Mouse (Mus musculus): ENCODE results near the gene Fndc5. TPM values are rescaled to one million over a fixed set of nuclear protein-coding genes. Genes with fewer than 3 reads are reported as not detected.

The Fndc5 gene
- polyA plus RNA-seq, 1 experiment from 2014 or later, result 13.7 TPM

GRCm38 (mm10) chr4:129107348-129107899 lies 29.4 kb upstream of the Fndc5 start:
- peaks cover 45% of the 10 kb centered on the region for H3K27me3 ChIP-seq (ENCODE audit: control insufficient read depth, insufficient read depth, low read length)
- H3K4me1 ChIP-seq (ENCODE audit: control insufficient read depth in 2 of 2, insufficient read depth in 2 of 2, low read length in 2 of 2), result peaks cover 0 to 4% of the 10 kb centered on the region in 2 experiments; a peak in 1 of 4 replicates
- WGBS, result 60% methylated on average over 10 of the region's 10 CpGs
- no peak for ATAC-seq (ENCODE audit: insufficient number of reproducible peaks, insufficient read depth, low FRiP score, low read depth)
- H3K9me3 ChIP-seq (ENCODE audit: control insufficient read depth, low read length), result no peaks in the 10 kb centered on the region
- H3K36me3 ChIP-seq (ENCODE audit: control insufficient read depth, insufficient read depth, low read length), result no peaks in the 10 kb centered on the region
- H3K4me2 ChIP-seq (ENCODE audit: low read length), result no peak overlapping the region
- no peak overlapping the region for H3K27ac ChIP-seq (replicated peaks in 1 of 2; ENCODE audit: control insufficient read depth in 1 of 2, insufficient read depth in 1 of 2, low read depth in 2 of 2, low read length in 2 of 2)
- no peak overlapping the region for H3K4me3 ChIP-seq (ENCODE audit: control insufficient read depth in 1 of 2, insufficient read depth in 1 of 2, low read depth in 1 of 2, low read length in 2 of 2)
- H3K9ac ChIP-seq (ENCODE audit: low read length), result no peak overlapping the region

- Histone ChIP-seq H3K4me3 (ENCODE audit: control insufficient read depth in 1 of 2, insufficient read depth in 1 of 2, low read depth in 1 of 2, low read length in 2 of 2) (no peak overlapping the region), H3K4me1 (ENCODE audit: control insufficient read depth in 2 of 2, insufficient read depth in 2 of 2, low read length in 2 of 2) (peaks cover 0 to 4% of the 10 kb centered on the region in 2 experiments; a peak in 1 of 4 replicates), H3K27ac (replicated peaks in 1 of 2; ENCODE audit: control insufficient read depth in 1 of 2, insufficient read depth in 1 of 2, low read depth in 2 of 2, low read length in 2 of 2) (no peak overlapping the region), H3K9ac (ENCODE audit: low read length) (no peak overlapping the region), H3K27me3 (ENCODE audit: control insufficient read depth, insufficient read depth, low read length) (peaks cover 47% of the 10 kb centered on the region), H3K4me2 (ENCODE audit: low read length) (no peak overlapping the region), H3K36me3 (ENCODE audit: control insufficient read depth, insufficient read depth, low read length) (no peaks in the 10 kb centered on the region), H3K9me3 (ENCODE audit: control insufficient read depth, low read length) (no peaks in the 10 kb centered on the region)
- ATAC-seq (ENCODE audit: insufficient number of reproducible peaks, insufficient read depth, low FRiP score, low read depth), result no peak
- 80% methylated on average over 7 of the region's 7 CpGs for WGBS
Observed at GRCm38 (mm10) chr4:129108624-129109023, 28.2 kb upstream of the Fndc5 start.

GRCm38 (mm10) chr4:129110804-129111203 lies 26.0 kb upstream of the Fndc5 start:
- H3K4me1 ChIP-seq (ENCODE audit: control insufficient read depth in 2 of 2, insufficient read depth in 2 of 2, low read length in 2 of 2), result no peaks in the 10 kb centered on the region
- no peaks in the 10 kb centered on the region for H3K9me3 ChIP-seq (ENCODE audit: control insufficient read depth, low read length)
- H3K9ac ChIP-seq (ENCODE audit: low read length), result no peak overlapping the region
- ATAC-seq (ENCODE audit: insufficient number of reproducible peaks, insufficient read depth, low FRiP score, low read depth), result no peak
- no peak overlapping the region for H3K4me3 ChIP-seq (ENCODE audit: control insufficient read depth in 1 of 2, insufficient read depth in 1 of 2, low read depth in 1 of 2, low read length in 2 of 2)
- peaks cover 42% of the 10 kb centered on the region for H3K27me3 ChIP-seq (ENCODE audit: control insufficient read depth, insufficient read depth, low read length)
- 87% methylated on average over 6 of the region's 6 CpGs for WGBS
- H3K27ac ChIP-seq (replicated peaks in 1 of 2; ENCODE audit: control insufficient read depth in 1 of 2, insufficient read depth in 1 of 2, low read depth in 2 of 2, low read length in 2 of 2), result no peak overlapping the region
- no peaks in the 10 kb centered on the region for H3K36me3 ChIP-seq (ENCODE audit: control insufficient read depth, insufficient read depth, low read length)
- H3K4me2 ChIP-seq (ENCODE audit: low read length), result no peak overlapping the region

GRCm38 (mm10) chr4:129111350-129111749 lies 25.4 kb upstream of the Fndc5 start:
- H3K9ac ChIP-seq (ENCODE audit: low read length), result no peak overlapping the region
- no peak overlapping the region for H3K4me3 ChIP-seq (ENCODE audit: control insufficient read depth in 1 of 2, insufficient read depth in 1 of 2, low read depth in 1 of 2, low read length in 2 of 2)
- WGBS, result 51% methylated on average over 11 of the region's 11 CpGs
- H3K27ac ChIP-seq (replicated peaks in 1 of 2; ENCODE audit: control insufficient read depth in 1 of 2, insufficient read depth in 1 of 2, low read depth in 2 of 2, low read length in 2 of 2), result no peak overlapping the region
- H3K4me1 ChIP-seq (ENCODE audit: control insufficient read depth in 2 of 2, insufficient read depth in 2 of 2, low read length in 2 of 2), result no peaks in the 10 kb centered on the region
- H3K27me3 ChIP-seq (ENCODE audit: control insufficient read depth, insufficient read depth, low read length), result peaks cover 41% of the 10 kb centered on the region
- ATAC-seq (ENCODE audit: insufficient number of reproducible peaks, insufficient read depth, low FRiP score, low read depth), result no peak
- H3K9me3 ChIP-seq (ENCODE audit: control insufficient read depth, low read length), result no peaks in the 10 kb centered on the region
- H3K4me2 ChIP-seq (ENCODE audit: low read length), result no peak overlapping the region
- H3K36me3 ChIP-seq (ENCODE audit: control insufficient read depth, insufficient read depth, low read length), result no peaks in the 10 kb centered on the region

GRCm38 (mm10) chr4:129112231-129112630 lies 24.6 kb upstream of the Fndc5 start:
- no peaks in the 10 kb centered on the region for H3K4me1 ChIP-seq (ENCODE audit: control insufficient read depth in 2 of 2, insufficient read depth in 2 of 2, low read length in 2 of 2)
- no peak overlapping the region for H3K27ac ChIP-seq (replicated peaks in 1 of 2; ENCODE audit: control insufficient read depth in 1 of 2, insufficient read depth in 1 of 2, low read depth in 2 of 2, low read length in 2 of 2)
- no peaks in the 10 kb centered on the region for H3K9me3 ChIP-seq (ENCODE audit: control insufficient read depth, low read length)
- H3K27me3 ChIP-seq (ENCODE audit: control insufficient read depth, insufficient read depth, low read length), result peaks cover 38% of the 10 kb centered on the region
- H3K4me3 ChIP-seq (ENCODE audit: control insufficient read depth in 1 of 2, insufficient read depth in 1 of 2, low read depth in 1 of 2, low read length in 2 of 2), result no peak overlapping the region
- WGBS, result 49% methylated on average over 13 of the region's 13 CpGs
- H3K36me3 ChIP-seq (ENCODE audit: control insufficient read depth, insufficient read depth, low read length), result no peaks in the 10 kb centered on the region
- H3K4me2 ChIP-seq (ENCODE audit: low read length), result no peak overlapping the region
- ATAC-seq (ENCODE audit: insufficient number of reproducible peaks, insufficient read depth, low FRiP score, low read depth), result no peak
- H3K9ac ChIP-seq (ENCODE audit: low read length), result no peak overlapping the region

- Histone ChIP-seq H3K4me3 (ENCODE audit: control insufficient read depth in 1 of 2, insufficient read depth in 1 of 2, low read depth in 1 of 2, low read length in 2 of 2) (no peak overlapping the region), H3K36me3 (ENCODE audit: control insufficient read depth, insufficient read depth, low read length) (no peaks in the 10 kb centered on the region), H3K4me2 (ENCODE audit: low read length) (no peak overlapping the region), H3K9ac (ENCODE audit: low read length) (no peak overlapping the region), H3K9me3 (ENCODE audit: control insufficient read depth, low read length) (no peaks in the 10 kb centered on the region), H3K4me1 (ENCODE audit: control insufficient read depth in 2 of 2, insufficient read depth in 2 of 2, low read length in 2 of 2) (no peaks in the 10 kb centered on the region), H3K27me3 (ENCODE audit: control insufficient read depth, insufficient read depth, low read length) (peaks cover 34% of the 10 kb centered on the region), H3K27ac (replicated peaks in 1 of 2; ENCODE audit: control insufficient read depth in 1 of 2, insufficient read depth in 1 of 2, low read depth in 2 of 2, low read length in 2 of 2) (no peak overlapping the region)
- WGBS, result 31% methylated on average over 28 of the region's 28 CpGs
- ATAC-seq (ENCODE audit: insufficient number of reproducible peaks, insufficient read depth, low FRiP score, low read depth), result no peak
Observed at GRCm38 (mm10) chr4:129113083-129113988, 23.5 kb upstream of the Fndc5 start.

- ATAC-seq (ENCODE audit: insufficient number of reproducible peaks, insufficient read depth, low FRiP score, low read depth), result no peak
- no peaks in the 10 kb centered on the region for H3K9me3 ChIP-seq (ENCODE audit: control insufficient read depth, low read length)
- no peak overlapping the region for H3K9ac ChIP-seq (ENCODE audit: low read length)
- no peak overlapping the region for H3K4me3 ChIP-seq (ENCODE audit: control insufficient read depth in 1 of 2, insufficient read depth in 1 of 2, low read depth in 1 of 2, low read length in 2 of 2)
- peaks cover 0 to 4% of the 10 kb centered on the region in 2 experiments; a peak in 3 of 4 replicates for H3K4me1 ChIP-seq (ENCODE audit: control insufficient read depth in 2 of 2, insufficient read depth in 2 of 2, low read length in 2 of 2)
- no peak overlapping the region for H3K27ac ChIP-seq (replicated peaks in 1 of 2; ENCODE audit: control insufficient read depth in 1 of 2, insufficient read depth in 1 of 2, low read depth in 2 of 2, low read length in 2 of 2)
- no peaks in the 10 kb centered on the region for H3K36me3 ChIP-seq (ENCODE audit: control insufficient read depth, insufficient read depth, low read length)
- H3K27me3 ChIP-seq (ENCODE audit: control insufficient read depth, insufficient read depth, low read length), result peaks cover 65% of the 10 kb centered on the region
- H3K4me2 ChIP-seq (ENCODE audit: low read length), result no peak overlapping the region
- 88% methylated on average over 8 of the region's 8 CpGs for WGBS
Observed at GRCm38 (mm10) chr4:129116703-129117102, 20.1 kb upstream of the Fndc5 start.

Measured in heart, embryonic 14.5 days (tissue).